26 mouse cellular contexts compared by ENCODE assay signal in genomic region chr6:38023284-38023683, GRCm38 (mm10). TPM values are rescaled to one million over a fixed set of nuclear protein-coding genes. Genes with fewer than 3 reads are reported as not detected.
DNase-seq lines count a peak whose midpoint lies in the region; ATAC-seq and TF ChIP-seq lines count a peak whose summit lies in the region.
"Had no signal": no experiment of that assay in that cellular context is flagged by ENCODE, and none has a peak within 500 bp of the region (broad histone marks: within the 10 kb centered on the region; RNA-seq: fewer than 3 reads in every experiment).

No protein-coding gene starts in this region.

- H3K36me3 ChIP-seq in forebrain, embryonic 12.5 days (replicated peaks), result no peaks in the 10 kb centered on the region
- H3K36me3 ChIP-seq: heart, embryonic 10.5 days; midbrain, embryonic 15.5 days had no signal

- no peak overlapping the region for H3K4me2 ChIP-seq in forebrain, embryonic 12.5 days
- H3K4me2 ChIP-seq: hindbrain, embryonic 14.5 days; liver, embryonic 11.5 days; midbrain, embryonic 15.5 days had no signal

- no peak for ATAC-seq in forebrain, embryonic 12.5 days (ENCODE audit: low FRiP score)
- ATAC-seq: forebrain, embryonic 14.5 days; midbrain, embryonic 15.5 days had no signal

- TF ChIP-seq CTCF in brain, embryonic 14.5 days (IDR thresholded peaks at IDR 0.05; ENCODE audit: borderline replicate concordance, extremely low read depth, insufficient read depth, insufficient read length), result no peak

- H3K9me3 ChIP-seq in forebrain, embryonic 12.5 days, result no peaks in the 10 kb centered on the region
- H3K9me3 ChIP-seq: heart, embryonic 10.5 days; midbrain, embryonic 15.5 days had no signal

- no peak overlapping the region for H3K4me3 ChIP-seq in forebrain, embryonic 12.5 days (replicated peaks)
- H3K4me3 ChIP-seq: erythroblast, embryonic 14.5 days; heart, embryonic 10.5 days; midbrain, embryonic 15.5 days; myocyte had no signal

- H3K27me3 ChIP-seq in forebrain, embryonic 12.5 days, result no peaks in the 10 kb centered on the region
- H3K27me3 ChIP-seq: midbrain, embryonic 15.5 days had no signal

- no peak overlapping the region for H3K9ac ChIP-seq in forebrain, embryonic 12.5 days
- H3K9ac ChIP-seq: hindbrain, embryonic 14.5 days; midbrain, embryonic 15.5 days had no signal

- no peaks in the 10 kb centered on the region for H3K4me1 ChIP-seq in forebrain, embryonic 12.5 days
- H3K4me1 ChIP-seq: midbrain, embryonic 15.5 days had no signal

- H3K27ac ChIP-seq in forebrain, embryonic 12.5 days, result no peak overlapping the region
- H3K27ac ChIP-seq: heart, embryonic 10.5 days; hindbrain, embryonic 14.5 days; midbrain, embryonic 15.5 days; stomach, postnatal 0 days had no signal

- no peak for TF ChIP-seq POLR2A in brain, embryonic 14.5 days (IDR thresholded peaks at IDR 0.05; ENCODE audit: borderline replicate concordance, extremely low read depth, insufficient read depth, insufficient read length, poor library complexity, severe bottlenecking)

- 62% methylated on average over 7 of the region's 7 CpGs for WGBS in forebrain, embryonic 12.5 days

- DNase-seq in heart, adult 8-10 months (ENCODE audit: low spot score), result peak; percentile 11
- no peak for DNase-seq in heart, postnatal 4 days
- DNase-seq in kidney, postnatal 10 days, result peak; percentile 20
- no peak for DNase-seq in kidney, adult 11 months
- DNase-seq in 3T3-L1 (ENCODE audit: low read depth, low spot score), result peak; percentile 23
- DNase-seq in brain, embryonic 14.5 days (ENCODE audit: low read depth), result peak; percentile 24
- DNase-seq in frontal cortex, postnatal 14 days (ENCODE audit: low spot score in 2 of 2), result no peak
- DNase-seq: B cell, adult 2 months; cerebellum, adult 9-10 months; gastrocnemius, postnatal 25 days; heart, postnatal 10 days; kidney, adult 18-20 months; left cerebral cortex, postnatal 4 days; lung, adult 2 months had no signal

RNA-seq across cellular contexts. Expression of gene Svopl, which starts 23.5 kb away (rescaled TPM):
- total RNA-seq in heart, adult 8-10 months (2022), result 1 to 10 TPM in 1 of 4 experiments, under 1 TPM in 3; 0.13 to 1.0 (median 0.62) TPM
- under 1 TPM; 0.65 to 0.69 TPM for total RNA-seq in heart, postnatal 4 days (2021)
- polyA plus RNA-seq in brain, embryonic 14.5 days (2012; rRNA removed), result 0.26 and 0.78 TPM in 2 replicates
- polyA plus RNA-seq in forebrain, embryonic 12.5 days (2016; fragmentation: Nextera tagmentation; extraction: Ambion mirVana), result 1.1 and 1.9 TPM in 2 replicates
- total RNA-seq: common myeloid progenitor, adult 5-6 weeks; left cerebral cortex, adult 18-20 months; left cerebral cortex, postnatal 4 days; megakaryocyte-erythroid progenitor cell, adult 5-6 weeks had no signal
- polyA plus RNA-seq: erythroblast, embryonic 14.5 days; myocyte had no signal

Comparison
In these comparisons a context has a peak if more than half of its experiments do, and no peak if none do; other contexts are left out.
1. DNase-seq: peak in heart, adult 8-10 months (single experiment), kidney, postnatal 10 days (single experiment), 3T3-L1 (single experiment) and brain, embryonic 14.5 days (single experiment); none in heart, postnatal 4 days (single experiment), kidney, adult 11 months (single experiment) and frontal cortex, postnatal 14 days (0 of 2).